Mouse (Mus musculus) heart, adult 2 months (tissue): ENCODE data around the gene Lrrc27.

Source experiments
- CTCF ChIP-seq: fragments of 200-600 bp; IDR thresholded peaks from 2 replicates; pipeline ENCODE4 v1.8.1; 2022; ENCODE audit warnings: antibody characterized with exemption, mild to moderate bottlenecking, moderate library complexity
- EP300 ChIP-seq: fragments of 200-500 bp; IDR thresholded peaks from 2 replicates; pipeline ENCODE4 v1.6.1; 2011; ENCODE audit warnings: low read depth, low read length, control low read depth; ENCODE audit not compliant: insufficient read depth
- POLR2A ChIP-seq: fragments of 200-500 bp; IDR thresholded peaks from 2 replicates; pipeline ENCODE4 v1.6.1; 2011; ENCODE audit warnings: mild to moderate bottlenecking, low read depth, low read length, control low read depth; ENCODE audit not compliant: insufficient read depth

GRCm38 (mm10) chr7:139197022-139197421 lies 15.8 kb upstream of the Lrrc27 start:
- TF ChIP-seq CTCF (no peak), POLR2A (no peak), EP300 (no peak)
